Mouse (Mus musculus) forebrain, embryonic 10.5 days (tissue): ENCODE data around the gene Fcgr1. TPM values are rescaled to one million over a fixed set of nuclear protein-coding genes. Genes with fewer than 3 reads are reported as not detected.
A peak's percentile ranks its signal among the peaks of the same experiment; 100 is the strongest.
"Not testable (repeated sequence)": the region's sequence is repeated elsewhere in the genome, so short reads cannot be mapped to it uniquely, and the experiment has no call there.

Experiments used
- DNase-seq: peaks from one replicate; pipeline ENCODE4 v3.0.0-alpha.2; 2017; ENCODE audit warnings: low spot score; ENCODE audit errors: extremely low spot score
- H3K27ac ChIP-seq: fragments of 300-500 bp; sonication (generic); 2 replicates; pipeline ENCODE4 v1.5.1; 2016; ENCODE audit warnings: mild to moderate bottlenecking
- H3K27me3 ChIP-seq: fragments of 300-500 bp; sonication (generic); 2 replicates; pipeline ENCODE4 v1.6.1; 2016; ENCODE audit warnings: mild to moderate bottlenecking; ENCODE audit not compliant: poor library complexity, severe bottlenecking
- H3K36me3 ChIP-seq: fragments of 300-500 bp; sonication (generic); replicated peaks from 2 replicates; pipeline ENCODE4 v1.6.1; 2016; ENCODE audit warnings: mild to moderate bottlenecking, moderate library complexity
- H3K4me1 ChIP-seq: fragments of 300-500 bp; sonication (generic); 2 replicates; pipeline ENCODE4 v1.6.1; 2016
- H3K4me3 ChIP-seq: fragments of 300-500 bp; sonication (generic); 2 replicates; pipeline ENCODE4 v1.5.1; 2016; ENCODE audit warnings: mild to moderate bottlenecking, moderate library complexity
- H3K9me3 ChIP-seq: fragments of 300-500 bp; sonication (generic); 2 replicates; pipeline ENCODE4 v1.6.1; 2016; ENCODE audit warnings: mild to moderate bottlenecking, moderate library complexity
- WGBS: fragments of 180-500 bp; shearing (Covaris S2); methylation state at CpG from one replicate; pipeline ENCODE4 v1.1.7; 2016; 5-methylcytosine and 5-hydroxymethylcytosine counted together
- polyA plus RNA-seq: library from polyadenylated mRNA; unstranded; fragments of >200 nt; fragmentation: Nextera tagmentation; extraction: Ambion mirVana; gene quantifications from 2 replicates; pipeline ENCODE4 v1.2.1, GENCODE M21; 2016

The Fcgr1 gene
- polyA plus RNA-seq, 1 experiment from 2014 or later: 1.3 TPM

DNA sequence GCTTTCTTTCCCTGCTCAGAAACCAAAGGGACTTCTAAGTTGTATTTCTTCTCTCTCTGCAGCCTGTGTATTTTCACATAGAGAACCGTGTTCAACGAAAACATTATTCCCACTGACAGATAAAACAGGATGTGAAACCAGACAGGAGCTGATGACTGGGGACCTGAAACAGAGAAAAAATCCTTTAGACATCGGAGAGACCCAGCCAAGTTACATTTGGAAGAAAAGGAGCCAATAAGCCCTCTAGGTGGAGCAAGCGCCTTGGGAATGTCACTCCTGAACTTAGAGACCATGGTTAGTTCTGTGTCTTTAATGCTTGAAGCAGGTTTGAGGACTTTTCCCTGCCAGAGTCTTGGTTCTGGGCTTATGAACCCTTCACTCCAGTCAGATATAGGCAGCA lies 9.3 kb downstream of the Fcgr1 start:
- Histone ChIP-seq H3K27ac (no peak overlapping the region), H3K9me3 (peaks cover 6% of the 10 kb centered on the region; the same call in 1 of the 2 replicates), H3K4me3 (peak overlapping the region; percentile 6; the same call in 1 of the 2 replicates), H3K27me3 (peaks cover 45% of the 10 kb centered on the region), H3K4me1 (peaks cover 22% of the 10 kb centered on the region), H3K36me3 (no peaks in the 10 kb centered on the region)
- 20% methylated on average over 4 of the region's 4 CpGs for WGBS
- DNase-seq: no peak

DNA sequence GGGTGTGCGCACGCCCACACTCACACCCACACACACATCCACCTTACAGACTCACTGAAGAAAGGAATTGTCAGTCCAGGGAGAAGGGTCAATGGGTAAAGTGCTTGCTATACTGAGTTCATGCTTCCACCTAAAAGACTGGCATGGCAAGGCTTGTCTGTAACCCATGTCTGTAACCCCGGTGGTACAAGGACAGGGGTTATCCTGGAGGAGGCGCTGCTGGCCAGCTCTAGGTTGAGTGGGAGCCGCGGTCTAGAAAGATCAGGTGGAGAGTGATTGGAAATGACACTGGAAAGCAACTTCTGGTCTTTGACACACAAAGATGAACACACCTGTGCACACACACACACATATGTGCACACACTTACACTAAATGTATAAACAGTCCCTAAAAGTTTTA lies 13.1 kb downstream of the Fcgr1 start:
- peaks cover 38% of the 10 kb centered on the region for H3K27me3 ChIP-seq
- no peaks in the 10 kb centered on the region for H3K9me3 ChIP-seq
- DNase-seq: no peak
- peaks cover 32% of the 10 kb centered on the region for H3K4me1 ChIP-seq
- H3K36me3 ChIP-seq: no peaks in the 10 kb centered on the region
- 56% methylated on average over 6 of the region's 6 CpGs for WGBS
- H3K4me3 ChIP-seq: no peak overlapping the region
- no peak overlapping the region for H3K27ac ChIP-seq

GRCm38 (mm10) chr3:96277800-96278624 lies 15.8 kb downstream of the Fcgr1 start:
- no peaks in the 10 kb centered on the region for H3K36me3 ChIP-seq
- peak; percentile 94 for DNase-seq
- H3K9me3 ChIP-seq: no peaks in the 10 kb centered on the region
- under 1% methylated on average over 49 of the region's 49 CpGs for WGBS
- peak overlapping the region; percentile 61 for H3K4me3 ChIP-seq
- H3K4me1 ChIP-seq: peaks cover 16% of the 10 kb centered on the region
- peaks cover 14% of the 10 kb centered on the region for H3K27me3 ChIP-seq
- H3K27ac ChIP-seq: peak overlapping the region; percentile 91

DNA sequence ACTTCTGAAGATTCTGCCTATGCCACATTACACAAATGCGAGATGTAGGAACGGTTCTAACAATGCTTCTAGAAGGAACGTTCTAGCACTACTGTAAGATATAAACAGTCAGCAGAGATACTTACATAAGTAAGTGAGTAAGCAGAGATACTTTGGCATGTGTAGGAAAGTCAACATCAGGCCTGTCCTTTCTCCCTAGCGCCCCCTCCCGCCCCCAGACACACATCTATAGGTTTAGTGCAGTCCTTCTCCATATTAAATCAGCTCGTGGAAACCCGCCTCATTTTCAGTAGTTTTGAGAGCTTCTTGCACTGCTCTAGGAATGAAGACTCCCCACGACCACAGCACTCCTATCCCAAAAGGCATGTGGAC lies 16.4 kb downstream of the Fcgr1 start:
- H3K4me1 ChIP-seq: peaks cover 15% of the 10 kb centered on the region
- peak overlapping the region; percentile 61 for H3K4me3 ChIP-seq
- H3K9me3 ChIP-seq: no peaks in the 10 kb centered on the region
- H3K36me3 ChIP-seq: no peaks in the 10 kb centered on the region
- WGBS: 19% methylated on average over 8 of the region's 8 CpGs
- peaks cover 8% of the 10 kb centered on the region for H3K27me3 ChIP-seq
- H3K27ac ChIP-seq: peak overlapping the region; percentile 91
- no peak for DNase-seq

DNA sequence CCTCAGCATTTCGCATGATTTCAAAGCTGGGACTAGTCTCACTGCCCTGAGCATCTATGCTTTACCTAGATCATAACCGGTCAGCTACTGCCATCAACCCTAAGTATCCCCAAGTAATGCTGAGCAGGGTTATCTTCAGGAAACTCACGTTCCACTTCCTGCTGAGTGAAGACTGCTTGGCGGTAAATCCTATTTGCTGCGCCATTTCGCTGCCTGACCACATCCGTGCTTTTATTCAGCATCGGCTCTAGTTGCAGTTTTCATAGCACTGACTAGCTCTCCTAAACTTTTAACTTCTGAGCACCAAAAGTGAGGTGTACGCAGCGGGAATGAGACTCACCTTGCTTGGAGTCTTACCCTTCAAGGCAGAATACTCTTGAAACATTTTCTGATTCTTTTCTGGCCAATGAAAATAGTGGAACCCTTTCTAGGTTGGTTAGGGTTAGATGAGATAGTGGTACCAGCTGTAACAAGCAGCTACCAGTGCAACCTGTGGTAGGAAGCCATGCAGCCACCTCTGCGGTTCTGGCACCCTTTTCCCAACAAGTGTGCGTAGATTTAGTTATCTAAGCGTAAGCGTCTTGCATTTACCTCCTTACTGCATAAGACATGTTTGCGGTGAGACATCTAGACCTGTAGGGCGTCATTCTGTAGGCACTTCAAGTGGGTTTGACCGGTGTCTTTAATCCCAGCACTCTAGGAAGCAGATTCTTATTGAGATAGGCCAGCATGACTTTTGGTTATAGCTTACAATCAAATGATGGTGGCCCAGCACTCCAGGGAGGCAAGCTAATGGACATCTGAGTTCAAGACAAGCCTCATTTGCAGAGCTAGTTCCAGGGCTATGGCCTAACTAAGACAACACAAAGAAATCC lies 19.9 kb downstream of the Fcgr1 start:
- H3K27me3 ChIP-seq: no peaks in the 10 kb centered on the region
- H3K4me3 ChIP-seq: no peak overlapping the region
- H3K36me3 ChIP-seq: no peaks in the 10 kb centered on the region
- H3K9me3 ChIP-seq: no peaks in the 10 kb centered on the region
- DNase-seq: no peak
- WGBS: 91% methylated on average over 17 of the region's 17 CpGs
- no peak overlapping the region for H3K27ac ChIP-seq
- H3K4me1 ChIP-seq: peaks cover 20% of the 10 kb centered on the region

DNA sequence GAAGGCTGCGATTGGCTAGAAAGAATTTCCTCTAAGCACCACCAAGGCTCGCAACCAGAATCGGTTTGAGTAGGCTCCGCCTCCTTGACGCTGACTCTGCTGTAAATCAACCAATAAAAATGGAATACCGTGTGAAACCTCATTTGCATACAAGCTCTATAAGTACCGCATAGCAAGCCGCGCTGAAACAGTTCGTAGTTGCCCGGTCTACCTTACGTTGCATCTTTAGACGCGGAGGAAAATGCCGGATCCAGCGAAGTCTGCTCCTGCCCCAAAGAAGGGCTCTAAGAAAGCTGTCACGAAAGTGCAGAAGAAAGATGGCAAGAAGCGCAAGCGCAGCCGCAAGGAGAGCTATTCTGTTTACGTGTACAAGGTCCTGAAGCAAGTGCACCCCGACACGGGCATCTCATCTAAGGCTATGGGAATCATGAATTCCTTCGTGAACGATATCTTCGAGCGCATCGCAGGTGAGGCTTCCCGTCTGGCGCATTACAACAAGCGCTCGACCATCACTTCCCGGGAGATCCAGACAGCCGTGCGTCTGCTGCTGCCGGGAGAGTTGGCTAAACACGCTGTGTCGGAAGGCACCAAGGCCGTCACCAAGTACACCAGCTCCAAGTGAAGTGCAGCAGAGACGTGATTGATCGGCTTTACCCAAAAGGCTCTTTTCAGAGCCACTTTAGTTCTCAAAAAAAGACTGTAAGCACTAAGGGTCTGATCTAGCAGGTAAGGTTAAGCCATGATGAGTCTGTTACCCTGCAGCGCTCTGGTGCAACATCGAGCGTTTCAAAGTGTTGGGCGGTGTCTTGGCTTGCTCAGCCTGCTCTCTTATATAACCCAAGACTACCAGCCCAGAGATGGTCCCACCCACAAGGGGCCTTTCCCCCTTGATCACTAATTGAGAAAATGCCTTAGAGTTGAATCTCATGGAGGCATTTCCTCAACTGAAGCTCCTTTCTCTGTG lies 24.0 kb downstream of the Fcgr1 start, which contains the start of gene Hist2h2bb:
TSS of gene Hist2h2bb (plus strand) at position 242 of the 964 bp plus-strand sequence.
- Histone ChIP-seq H3K4me1 (peaks cover 27% of the 10 kb centered on the region), H3K27me3 (no peaks in the 10 kb centered on the region), H3K27ac (peak within 1 kb of the TSS; percentile 96), H3K9me3 (no peaks in the 10 kb centered on the region), H3K4me3 (peak within 1 kb of the TSS; percentile 67), H3K36me3 (no peaks in the 10 kb centered on the region)
- DNase-seq: peak; percentile 92
- under 1% methylated on average over 45 of the region's 45 CpGs for WGBS

GRCm38 (mm10) chr3:96268776-96269378 lies 24.9 kb downstream of the Fcgr1 start:
- Histone ChIP-seq H3K27ac (peak overlapping the region; percentile 96), H3K4me3 (peak overlapping the region; percentile 67), H3K4me1 (peaks cover 36% of the 10 kb centered on the region)
- H3K36me3 ChIP-seq, H3K9me3 ChIP-seq, H3K27me3 ChIP-seq: not testable (repeated sequence)
- DNase-seq: peak; percentile 58
- WGBS: under 1% methylated on average over 15 of the region's 44 CpGs

DNA sequence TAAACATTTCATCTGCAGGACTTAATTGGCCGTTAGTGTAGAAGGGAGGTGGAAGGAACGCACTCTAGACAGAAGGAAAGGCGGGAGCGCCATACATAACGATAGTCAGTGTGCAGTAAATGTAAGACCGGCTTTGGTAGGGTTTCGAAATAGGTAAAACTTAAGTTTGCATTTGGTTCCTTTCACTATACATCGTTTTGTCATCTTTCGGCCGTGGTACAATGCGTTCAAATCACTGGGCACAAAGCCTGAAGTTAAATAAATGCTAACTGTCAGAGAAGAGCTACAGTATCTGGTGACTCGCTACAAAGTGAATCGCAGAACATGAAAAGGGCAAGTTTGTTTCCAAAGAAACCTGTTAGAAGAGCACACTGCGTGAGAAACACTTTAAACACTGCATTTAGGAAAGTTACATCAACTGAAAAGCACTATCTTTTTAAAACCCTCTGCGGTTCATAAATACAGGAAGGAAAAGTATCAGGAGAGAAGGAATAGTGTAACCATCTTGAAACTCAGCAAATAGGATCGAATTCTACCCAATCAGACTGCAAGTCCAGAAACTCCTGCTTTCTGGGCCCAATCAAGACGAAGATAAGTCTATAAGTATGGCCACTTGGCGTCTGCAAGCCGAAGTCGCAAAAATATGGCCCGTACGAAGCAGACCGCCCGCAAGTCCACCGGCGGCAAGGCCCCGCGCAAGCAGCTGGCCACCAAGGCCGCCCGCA lies 25.6 kb downstream of the Fcgr1 start, which contains the start of gene Hist2h3b:
TSS of gene Hist2h3b (plus strand) at position 604 of the 725 bp plus-strand sequence.
- H3K4me3 ChIP-seq: peak within 1 kb of the TSS; percentile 67
- H3K27ac ChIP-seq: peak within 1 kb of the TSS; percentile 96
- no peaks in the 10 kb centered on the region for H3K36me3 ChIP-seq
- H3K9me3 ChIP-seq: no peaks in the 10 kb centered on the region
- DNase-seq: peak; percentile 75
- peaks cover 41% of the 10 kb centered on the region for H3K4me1 ChIP-seq
- H3K27me3 ChIP-seq: no peaks in the 10 kb centered on the region
- 27% methylated on average over 30 of the region's 30 CpGs for WGBS

DNA sequence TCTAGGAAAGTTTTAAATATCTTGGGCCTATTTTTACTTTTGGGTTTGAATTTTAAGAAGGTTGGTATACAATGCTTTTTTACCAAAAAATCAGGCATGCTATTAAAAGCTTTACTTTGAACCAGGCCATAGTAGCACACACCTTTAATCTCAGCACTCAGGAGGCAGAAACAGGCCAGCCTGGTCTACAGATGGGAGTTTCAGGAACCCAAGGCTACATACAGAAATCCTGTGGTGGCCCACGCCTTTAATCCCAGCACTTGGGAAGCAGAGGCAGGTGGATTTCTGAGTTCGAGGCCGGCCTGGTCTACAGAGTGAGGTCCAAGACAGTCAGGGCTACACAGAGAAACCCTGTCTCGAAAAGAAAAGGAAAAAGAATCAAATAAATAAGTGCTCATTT lies 26.2 kb downstream of the Fcgr1 start:
- whole genome bisulfite sequencing: 82% methylated on average over 4 of the region's 4 CpGs
- Histone ChIP-seq H3K9me3 (no peaks in the 10 kb centered on the region), H3K27ac (peak overlapping the region; percentile 93), H3K4me1 (peaks cover 46% of the 10 kb centered on the region), H3K27me3 (no peaks in the 10 kb centered on the region), H3K36me3 (no peaks in the 10 kb centered on the region), H3K4me3 (peak overlapping the region; percentile 48)
- no peak for DNase-seq

DNA sequence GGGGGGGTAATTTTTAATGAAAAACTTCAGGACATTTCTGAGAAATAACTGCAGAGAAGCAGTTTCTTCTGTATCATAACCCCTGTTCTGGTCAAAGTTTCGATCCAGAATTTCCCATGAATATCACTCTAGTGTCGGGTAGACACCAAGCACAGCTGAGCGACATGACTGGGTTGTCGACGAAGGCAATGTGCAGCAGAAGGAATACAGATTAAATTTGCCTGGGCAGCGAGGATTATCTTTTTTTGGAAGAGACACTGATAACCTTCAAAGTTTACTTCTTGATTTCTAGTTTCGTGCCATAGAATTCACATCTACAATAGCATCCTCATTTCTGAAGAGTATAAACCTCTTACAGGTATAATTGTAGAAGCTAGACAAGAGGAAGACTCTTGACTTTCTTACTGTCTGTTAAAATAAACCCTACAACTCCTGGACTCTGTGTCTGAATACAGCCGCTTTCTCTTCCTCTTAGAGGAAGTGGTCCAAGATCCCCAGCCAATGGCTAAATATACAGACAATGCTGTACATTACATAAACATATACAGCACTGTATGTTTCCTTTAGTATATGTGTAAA lies 27.5 kb downstream of the Fcgr1 start:
- no peaks in the 10 kb centered on the region for H3K36me3 ChIP-seq
- H3K27ac ChIP-seq: peak overlapping the region; percentile 93
- WGBS: 94% methylated on average over 8 of the region's 8 CpGs

DNA sequence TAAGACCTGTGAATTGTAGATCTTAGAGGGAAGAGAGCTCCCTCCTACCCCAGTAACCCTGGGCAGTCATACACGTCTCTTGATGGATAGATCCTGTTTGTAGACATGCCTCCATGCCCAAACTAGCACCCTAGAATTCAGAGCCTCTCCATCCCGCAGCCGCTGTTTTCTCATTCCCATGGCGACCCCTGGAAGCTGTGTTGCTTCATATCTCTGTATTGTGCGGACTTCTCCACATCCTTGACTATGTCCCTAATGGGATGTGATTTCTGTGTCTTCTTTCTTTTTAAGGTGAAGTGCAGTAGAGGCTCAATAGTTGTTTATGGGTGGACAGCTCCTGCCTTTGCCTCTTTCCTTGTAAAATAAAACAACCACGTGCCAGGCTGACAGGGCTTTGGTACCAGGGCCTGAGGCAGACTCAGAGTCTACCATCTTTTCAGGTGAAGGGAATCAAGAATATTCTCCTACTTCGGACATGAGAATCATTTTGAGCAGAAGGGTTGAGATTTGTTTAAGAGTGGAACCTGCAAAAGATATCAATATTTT lies 29.3 kb downstream of the Fcgr1 start:
- H3K4me1 ChIP-seq: peaks cover 57% of the 10 kb centered on the region
- H3K27ac ChIP-seq: peak overlapping the region; percentile 93
- peak overlapping the region; percentile 63 for H3K4me3 ChIP-seq
- no peaks in the 10 kb centered on the region for H3K27me3 ChIP-seq
- no peaks in the 10 kb centered on the region for H3K36me3 ChIP-seq
- WGBS: 82% methylated on average over 7 of the region's 7 CpGs
- DNase-seq: no peak
- H3K9me3 ChIP-seq: no peaks in the 10 kb centered on the region

More for the DNA sequence above, 27.5 kb downstream of the Fcgr1 start:
- peaks cover 59% of the 10 kb centered on the region for H3K4me1 ChIP-seq
- no peak for DNase-seq
- no peak overlapping the region for H3K4me3 ChIP-seq
- H3K27me3 ChIP-seq: no peaks in the 10 kb centered on the region
- no peaks in the 10 kb centered on the region for H3K9me3 ChIP-seq
